Mouse (Mus musculus) granulocyte monocyte progenitor cell, adult 5-6 weeks (primary cell): ENCODE data around the gene Tapt1. TPM values are rescaled to one million over a fixed set of nuclear protein-coding genes. Genes with fewer than 3 reads are reported as not detected.
A peak's percentile ranks its signal among the peaks of the same experiment; 100 is the strongest.

Source experiments
- ATAC-seq: replicated peaks from 2 replicates; pipeline ENCODE4 v1.8.0; 2016; ENCODE audit warnings: mild to moderate bottlenecking, moderate TSS enrichment, inconsistent platforms; ENCODE audit not compliant: poor library complexity, severe bottlenecking
- total RNA-seq, 2 experiments: library from RNA; stranded (forward) in 1 of 2; stranded (reverse) in 1 of 2; fragments of 200-712, 200-1000 nt in 1 of 2; fragments of >200 nt in 1 of 2; fragmentation: Nextera tagmentation in 1 of 2; gene quantifications; 2 replicates each; pipeline ENCODE4 v1.2.3; 2014 to 2017

Gene Tapt1
- total RNA-seq, 2 experiments from 2014 or later: 25.5 to 64.7 TPM

GRCm38 (mm10) chr5:44203410-44203809, 23.0 kb downstream of the Tapt1 start:
- ATAC-seq: no peak

- ATAC-seq: no peak
These were observed 24.8 kb downstream of the Tapt1 start for GRCm38 (mm10) chr5:44201665-44202064.

GRCm38 (mm10) chr5:44199109-44199508, 27.3 kb downstream of the Tapt1 start:
- peak; percentile 93 for ATAC-seq

GRCm38 (mm10) chr5:44198471-44198870, 28.0 kb downstream of the Tapt1 start:
- no peak for ATAC-seq

GRCm38 (mm10) chr5:44197806-44198205, 28.6 kb downstream of the Tapt1 start:
- no peak for ATAC-seq

GRCm38 (mm10) chr5:44196167-44196566, 30.3 kb downstream of the Tapt1 start:
- no peak for ATAC-seq

GRCm38 (mm10) chr5:44187370-44187769, 39.1 kb downstream of the Tapt1 start:
- ATAC-seq: no peak

- ATAC-seq: peak; percentile 86
These were observed 44.8 kb downstream of the Tapt1 start for GRCm38 (mm10) chr5:44181669-44182068.

GRCm38 (mm10) chr5:44180450-44180849, 46.0 kb downstream of the Tapt1 start:
- no peak for ATAC-seq

- no peak for ATAC-seq
These were observed 52.4 kb downstream of the Tapt1 start for GRCm38 (mm10) chr5:44174046-44174445.

GRCm38 (mm10) chr5:44166866-44167265, 59.6 kb downstream of the Tapt1 start:
- no peak for ATAC-seq

GRCm38 (mm10) chr5:44165854-44166253, 60.6 kb downstream of the Tapt1 start:
- ATAC-seq: peak; percentile 50

GRCm38 (mm10) chr5:44164233-44164776, 62.1 kb downstream of the Tapt1 start:
- ATAC-seq: peak; percentile 48

- ATAC-seq: no peak
These were observed 63.1 kb downstream of the Tapt1 start for GRCm38 (mm10) chr5:44163318-44163717.

GRCm38 (mm10) chr5:44162786-44163185, 63.6 kb downstream of the Tapt1 start:
- no peak for ATAC-seq

GRCm38 (mm10) chr5:44159679-44160438, 66.6 kb downstream of the Tapt1 start:
- ATAC-seq: 0 out of 2 replicates have a peak, but pooled peaks have one; percentile 24

GRCm38 (mm10) chr5:44159231-44159630, 67.2 kb downstream of the Tapt1 start:
- ATAC-seq: no peak

- ATAC-seq: no peak
These were observed 68.0 kb downstream of the Tapt1 start for GRCm38 (mm10) chr5:44158458-44158857.

- no peak for ATAC-seq
These were observed 68.7 kb downstream of the Tapt1 start for GRCm38 (mm10) chr5:44157760-44158159.

- no peak for ATAC-seq
These were observed 73.4 kb downstream of the Tapt1 start for GRCm38 (mm10) chr5:44153050-44153449.

- no peak for ATAC-seq
These were observed 74.9 kb downstream of the Tapt1 start for GRCm38 (mm10) chr5:44151327-44152051.
